Mouse (Mus musculus) brain, embryonic 14.5 days (tissue): ENCODE data around the gene Pitpnc1.

Source experiments
- CTCF ChIP-seq: fragments of 200-500 bp; IDR thresholded peaks from 2 replicates; pipeline ENCODE4 v1.5.1; 2012; ENCODE audit warnings: inconsistent platforms, mild to moderate bottlenecking, moderate library complexity, borderline replicate concordance; ENCODE audit not compliant: insufficient read depth, insufficient read length; ENCODE audit errors: extremely low read depth
- POLR2A ChIP-seq: fragments of 200-500 bp; IDR thresholded peaks from 2 replicates; pipeline ENCODE4 v1.6.1; 2012; ENCODE audit warnings: mild to moderate bottlenecking, inconsistent platforms, borderline replicate concordance; ENCODE audit not compliant: poor library complexity, insufficient read depth, insufficient read length, severe bottlenecking; ENCODE audit errors: extremely low read depth

GRCm38 (mm10) chr11:107458286-107458685 is 12.2 kb downstream of the Pitpnc1 start:
- no peak for TF ChIP-seq CTCF
- TF ChIP-seq POLR2A, result no peak
